Mouse (Mus musculus) embryonic facial prominence, embryonic 15.5 days (tissue): ENCODE results near the gene Bmt2. TPM values are rescaled to one million over a fixed set of nuclear protein-coding genes. Genes with fewer than 3 reads are reported as not detected.

Source experiments
- ATAC-seq: fragments of 200-750 bp; cut with Nextera tagmentation; 2 replicates; pipeline ENCODE4 v1.8.0; 2017; ENCODE audit warnings: low read depth, moderate TSS enrichment; ENCODE audit not compliant: insufficient number of reproducible peaks, low FRiP score, low TSS enrichment
- H3K27ac ChIP-seq: fragments of 300-500 bp; sonication (generic); replicated peaks from 2 replicates; pipeline ENCODE4 v1.5.1; 2015; ENCODE audit warnings: mild to moderate bottlenecking, inconsistent platforms
- H3K27me3 ChIP-seq: fragments of 300-500 bp; sonication (generic); 2 replicates; pipeline ENCODE4 v1.6.1; 2015; ENCODE audit warnings: inconsistent platforms
- H3K36me3 ChIP-seq: fragments of 300-500 bp; sonication (generic); 2 replicates; pipeline ENCODE4 v1.6.1; 2015; ENCODE audit warnings: mild to moderate bottlenecking, inconsistent platforms
- H3K4me1 ChIP-seq: fragments of 300-500 bp; sonication (generic); 2 replicates; pipeline ENCODE4 v1.6.1; 2015; ENCODE audit warnings: inconsistent platforms
- H3K4me2 ChIP-seq: fragments of 300-500 bp; sonication (generic); replicated peaks from 2 replicates; pipeline ENCODE4 v1.6.1; 2015; ENCODE audit warnings: mild to moderate bottlenecking, inconsistent platforms
- H3K4me3 ChIP-seq: fragments of 300-500 bp; sonication (generic); replicated peaks from 2 replicates; pipeline ENCODE4 v1.5.1; 2015; ENCODE audit warnings: mild to moderate bottlenecking, inconsistent platforms
- H3K9ac ChIP-seq: fragments of 300-500 bp; sonication (generic); 2 replicates; pipeline ENCODE4 v1.6.1; 2015; ENCODE audit warnings: inconsistent platforms
- H3K9me3 ChIP-seq: fragments of 300-500 bp; sonication (generic); replicated peaks from 2 replicates; pipeline ENCODE4 v1.6.1; 2016; ENCODE audit warnings: inconsistent platforms
- WGBS: fragments of 180-500 bp; shearing (Covaris S2); methylation state at CpG from one replicate; pipeline ENCODE4 v1.1.7; 2015; 5-methylcytosine and 5-hydroxymethylcytosine counted together
- polyA plus RNA-seq: library from polyadenylated mRNA; unstranded; fragments of >200 nt; fragmentation: Nextera tagmentation; extraction: Ambion mirVana; gene quantifications from 2 replicates; pipeline ENCODE4 v1.2.1, GENCODE M21; 2015

The Bmt2 gene
- polyA plus RNA-seq, 1 experiment from 2014 or later: 15.6 TPM

DNA sequence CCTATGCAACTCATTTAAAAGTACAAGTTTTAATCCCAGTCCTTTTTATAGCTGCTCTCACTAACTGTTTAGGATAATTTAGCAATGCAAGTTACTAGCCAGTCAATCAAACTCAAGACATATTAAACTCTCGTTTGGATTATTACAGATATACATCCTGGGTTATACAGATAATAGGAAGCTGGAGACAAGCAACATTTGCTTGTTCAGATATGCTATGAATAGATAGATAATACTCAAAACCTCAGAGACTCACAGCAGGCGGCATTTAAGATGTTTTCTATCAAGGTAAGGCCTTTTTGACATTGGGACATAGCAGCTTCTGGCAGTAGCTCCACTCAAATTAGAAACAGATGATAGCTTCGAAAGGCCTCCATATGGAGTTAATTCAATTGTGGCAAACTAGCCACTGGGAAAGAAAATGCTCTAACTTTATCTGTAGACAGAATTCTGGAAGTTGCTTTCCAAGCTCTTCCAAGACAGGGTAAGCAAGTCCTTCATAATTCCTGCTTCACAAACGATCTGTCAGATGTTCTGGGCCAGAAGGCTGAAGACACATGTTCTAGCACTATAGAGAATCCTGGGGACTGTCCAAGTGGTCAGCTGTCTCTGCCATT lies 84.9 kb downstream of the Bmt2 start:
- H3K4me3 ChIP-seq: no peak overlapping the region
- no peaks in the 10 kb centered on the region for H3K27me3 ChIP-seq
- 37% methylated on average over 4 of the region's 4 CpGs for WGBS
- H3K4me2 ChIP-seq: no peak overlapping the region
- no peak for ATAC-seq
- H3K36me3 ChIP-seq: peaks cover 30% of the 10 kb centered on the region
- H3K9me3 ChIP-seq: no peaks in the 10 kb centered on the region
- no peak overlapping the region for H3K9ac ChIP-seq
- no peak overlapping the region for H3K27ac ChIP-seq
- H3K4me1 ChIP-seq: no peaks in the 10 kb centered on the region

DNA sequence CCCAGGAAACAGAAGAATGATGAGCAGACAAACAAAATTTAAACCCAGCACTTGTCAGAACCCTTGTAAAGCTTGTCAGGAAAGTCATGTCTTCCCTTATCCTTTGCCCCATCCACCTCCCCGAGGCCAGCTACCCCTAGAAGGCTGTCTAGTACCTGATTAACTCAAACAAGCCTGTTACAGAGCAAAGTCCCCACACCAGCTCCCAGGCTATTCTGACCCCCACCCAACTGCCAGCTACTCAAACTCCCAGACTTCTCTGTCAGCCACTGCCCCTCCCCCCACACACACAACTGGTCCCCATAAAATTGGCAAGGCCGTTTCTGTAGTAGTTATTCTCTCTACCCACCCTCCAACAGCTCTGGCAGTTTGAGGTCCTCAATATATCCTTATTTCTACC lies 91.2 kb downstream of the Bmt2 start:
- Histone ChIP-seq H3K36me3 (peaks cover 23% of the 10 kb centered on the region), H3K27me3 (no peaks in the 10 kb centered on the region), H3K9ac (no peak overlapping the region), H3K4me1 (no peaks in the 10 kb centered on the region), H3K4me3 (no peak overlapping the region), H3K9me3 (no peaks in the 10 kb centered on the region), H3K27ac (no peak overlapping the region), H3K4me2 (no peak overlapping the region)
- ATAC-seq: no peak
- 35% methylated on average over 2 of the region's 2 CpGs for WGBS

DNA sequence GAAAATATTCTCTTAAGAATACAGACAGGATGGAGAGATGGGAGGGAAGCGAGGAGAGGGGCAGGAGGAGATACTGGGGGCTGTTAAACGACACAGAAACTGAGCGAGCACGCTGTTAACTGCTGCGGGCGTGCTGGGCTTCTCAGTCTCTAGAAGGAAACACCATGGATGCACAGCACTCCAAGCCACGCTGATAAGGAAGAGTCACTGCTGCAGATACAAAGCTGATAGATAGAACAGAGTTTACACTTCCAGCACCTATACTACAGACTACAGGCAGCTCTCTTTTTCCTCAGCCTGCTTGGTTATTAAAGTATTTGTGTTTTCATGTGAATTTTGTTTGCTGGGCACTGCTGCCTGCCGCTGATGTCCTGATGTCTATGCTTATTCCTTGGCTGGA lies 91.6 kb downstream of the Bmt2 start:
- WGBS: 80% methylated on average over 8 of the region's 8 CpGs
- Histone ChIP-seq H3K4me1 (no peaks in the 10 kb centered on the region), H3K27me3 (no peaks in the 10 kb centered on the region), H3K9me3 (no peaks in the 10 kb centered on the region), H3K27ac (no peak overlapping the region), H3K4me3 (no peak overlapping the region), H3K4me2 (no peak overlapping the region), H3K9ac (no peak overlapping the region), H3K36me3 (peaks cover 23% of the 10 kb centered on the region)
- no peak for ATAC-seq

DNA sequence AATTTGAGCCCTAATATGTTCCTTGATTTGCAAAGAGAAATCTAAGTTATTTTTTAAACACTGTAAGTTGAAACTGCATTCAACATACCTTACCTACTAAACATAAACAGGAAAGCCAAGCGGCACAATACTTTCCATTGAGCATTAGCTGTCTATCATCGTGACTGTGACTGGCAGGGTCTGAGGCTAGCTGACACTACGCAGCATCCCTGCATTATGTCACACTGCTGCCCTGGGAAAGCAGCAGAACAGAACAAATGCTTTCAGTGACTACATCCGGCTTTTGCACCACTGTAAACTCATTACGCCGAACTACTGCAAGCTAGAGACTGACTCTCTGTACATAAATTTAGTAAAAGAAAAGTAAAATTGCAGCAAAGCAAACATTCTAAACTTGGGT lies 93.0 kb downstream of the Bmt2 start:
- H3K27me3 ChIP-seq: no peaks in the 10 kb centered on the region
- no peaks in the 10 kb centered on the region for H3K4me1 ChIP-seq
- H3K4me2 ChIP-seq: no peak overlapping the region
- H3K36me3 ChIP-seq: peaks cover 23% of the 10 kb centered on the region
- no peak overlapping the region for H3K27ac ChIP-seq
- no peak overlapping the region for H3K4me3 ChIP-seq
- no peaks in the 10 kb centered on the region for H3K9me3 ChIP-seq
- no peak for ATAC-seq
- WGBS: 76% methylated on average over 6 of the region's 6 CpGs
- H3K9ac ChIP-seq: no peak overlapping the region

DNA sequence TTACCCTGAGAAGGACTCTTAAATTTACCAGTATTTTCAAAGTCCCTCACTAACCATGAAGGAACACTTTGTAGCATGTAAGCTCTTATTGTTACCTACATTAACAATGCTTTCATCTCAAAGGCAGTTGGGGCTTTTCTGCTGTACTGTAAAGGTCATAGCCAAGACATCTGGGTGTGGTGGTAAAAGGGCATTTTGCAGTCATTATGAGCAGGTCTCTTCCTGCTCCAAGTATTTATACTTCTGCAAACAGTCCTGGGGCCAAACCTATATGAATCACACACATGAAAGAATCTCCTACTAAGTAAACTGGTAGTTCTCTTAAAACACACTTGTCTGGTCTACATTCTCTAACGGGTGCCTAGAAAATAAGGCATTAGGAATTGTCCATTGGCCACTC lies 95.7 kb downstream of the Bmt2 start:
- no peaks in the 10 kb centered on the region for H3K9me3 ChIP-seq
- no peak overlapping the region for H3K4me2 ChIP-seq
- no peak overlapping the region for H3K4me3 ChIP-seq
- peaks cover 29% of the 10 kb centered on the region; the same call in 1 of the 2 replicates for H3K36me3 ChIP-seq
- H3K9ac ChIP-seq: no peak overlapping the region
- no peak for ATAC-seq
- no peak overlapping the region for H3K27ac ChIP-seq
- 94% methylated on average over 1 of the region's 1 CpGs for WGBS
- no peaks in the 10 kb centered on the region for H3K4me1 ChIP-seq
- H3K27me3 ChIP-seq: no peaks in the 10 kb centered on the region

Other genes starting within 250 kb of the Bmt2 start
- 33.8 and 35.8 TPM in 2 replicates for gene Tmem168, start 69.9 kb downstream of the Bmt2 start, polyA plus RNA-seq
- 4.6 and 5.2 TPM in 2 replicates for gene Gpr85, start 162.0 kb upstream of the Bmt2 start, polyA plus RNA-seq
- gene 2610001J05Rik, start 193.6 kb upstream of the Bmt2 start, polyA plus RNA-seq: 128 and 130 TPM in 2 replicates